Mouse (Mus musculus) hindbrain, embryonic 13.5 days (tissue): Measurements from ENCODE around the gene Akt3. TPM values are rescaled to one million over a fixed set of nuclear protein-coding genes. Genes with fewer than 3 reads are reported as not detected.

Source experiments
- ATAC-seq: fragments of 200-750 bp; cut with Nextera tagmentation; 2 replicates; pipeline ENCODE4 v1.8.0; 2017; ENCODE audit warnings: moderate TSS enrichment; ENCODE audit not compliant: low FRiP score
- H3K27ac ChIP-seq: fragments of 300-500 bp; sonication (generic); 2 replicates; pipeline ENCODE4 v1.5.1; 2015; ENCODE audit warnings: inconsistent platforms, mild to moderate bottlenecking, moderate library complexity
- H3K27me3 ChIP-seq: fragments of 300-500 bp; sonication (generic); 2 replicates; pipeline ENCODE4 v1.6.1; 2015; ENCODE audit warnings: mild to moderate bottlenecking, inconsistent platforms
- H3K36me3 ChIP-seq: fragments of 300-500 bp; sonication (generic); 2 replicates; pipeline ENCODE4 v1.6.1; 2015; ENCODE audit warnings: mild to moderate bottlenecking, inconsistent platforms
- H3K4me1 ChIP-seq: fragments of 300-500 bp; sonication (generic); replicated peaks from 2 replicates; pipeline ENCODE4 v1.6.1; 2015; ENCODE audit warnings: inconsistent platforms
- H3K4me2 ChIP-seq: fragments of 300-500 bp; sonication (generic); 2 replicates; pipeline ENCODE4 v1.6.1; 2015; ENCODE audit warnings: inconsistent platforms, mild to moderate bottlenecking, moderate library complexity
- H3K4me3 ChIP-seq: fragments of 300-500 bp; sonication (generic); 2 replicates; pipeline ENCODE4 v1.5.1; 2015; ENCODE audit warnings: mild to moderate bottlenecking, inconsistent platforms
- H3K9ac ChIP-seq: fragments of 300-500 bp; sonication (generic); 2 replicates; pipeline ENCODE4 v1.6.1; 2015; ENCODE audit warnings: mild to moderate bottlenecking, inconsistent platforms
- H3K9me3 ChIP-seq: fragments of 300-500 bp; sonication (generic); 2 replicates; pipeline ENCODE4 v1.6.1; 2016; ENCODE audit warnings: inconsistent platforms
- WGBS: fragments of 180-500 bp; shearing (Covaris S2); methylation state at CpG from one replicate; pipeline ENCODE4 v1.1.7; 2015; 5-methylcytosine and 5-hydroxymethylcytosine counted together
- polyA plus RNA-seq: library from polyadenylated mRNA; unstranded; fragments of >200 nt; fragmentation: Nextera tagmentation; extraction: Ambion mirVana; gene quantifications from 2 replicates; pipeline ENCODE4 v1.2.1, GENCODE M21; 2015

Gene Akt3
- polyA plus RNA-seq, 1 experiment from 2014 or later: 21.3 TPM

DNA sequence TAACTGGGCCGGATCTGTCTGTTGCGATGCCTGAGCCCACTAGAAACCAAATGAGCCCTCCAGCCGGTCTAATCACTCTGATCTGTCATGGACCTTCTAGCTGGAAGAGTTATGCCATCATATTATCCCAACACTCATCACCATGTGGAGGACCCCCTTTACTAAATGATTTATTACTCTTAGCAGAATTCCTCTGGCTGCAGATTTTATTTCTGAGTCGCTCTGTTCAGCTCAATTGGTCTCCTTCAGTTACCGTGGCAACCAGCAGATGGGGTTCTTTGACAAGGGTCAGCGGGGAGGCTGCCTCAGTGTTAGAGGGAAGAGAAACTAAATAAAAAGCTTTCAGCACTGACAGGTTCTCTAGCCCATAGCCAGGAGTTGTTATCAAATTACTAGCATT lies 259.0 kb downstream of the Akt3 start:
- H3K27me3 ChIP-seq: no peaks in the 10 kb centered on the region
- 15% methylated on average over 6 of the region's 6 CpGs for WGBS
- H3K9me3 ChIP-seq: no peaks in the 10 kb centered on the region
- H3K36me3 ChIP-seq: no peaks in the 10 kb centered on the region
- peak overlapping the region; percentile 71 for H3K27ac ChIP-seq
- 0 out of 2 replicates have a peak overlapping the region, but pooled peaks have one; percentile 17 for H3K4me2 ChIP-seq
- H3K4me3 ChIP-seq: no peak overlapping the region
- H3K4me1 ChIP-seq: peaks cover 79% of the 10 kb centered on the region
- ATAC-seq: peak; percentile 59
- no peak overlapping the region for H3K9ac ChIP-seq

- peak overlapping the region; percentile 51 for H3K4me2 ChIP-seq
- no peaks in the 10 kb centered on the region for H3K27me3 ChIP-seq
- peak; percentile 19; the same call in 1 of the 2 replicates for ATAC-seq
- H3K27ac ChIP-seq: peak overlapping the region; percentile 79
- H3K4me1 ChIP-seq: peaks cover 79% of the 10 kb centered on the region
- H3K4me3 ChIP-seq: peak overlapping the region; percentile 19
- no peaks in the 10 kb centered on the region for H3K36me3 ChIP-seq
- WGBS: 19% methylated on average over 33 of the region's 33 CpGs
- H3K9ac ChIP-seq: peak overlapping the region; percentile 67
- H3K9me3 ChIP-seq: no peaks in the 10 kb centered on the region
These were observed 260.0 kb downstream of the Akt3 start for GRCm38 (mm10) chr1:176997711-176998689.

DNA sequence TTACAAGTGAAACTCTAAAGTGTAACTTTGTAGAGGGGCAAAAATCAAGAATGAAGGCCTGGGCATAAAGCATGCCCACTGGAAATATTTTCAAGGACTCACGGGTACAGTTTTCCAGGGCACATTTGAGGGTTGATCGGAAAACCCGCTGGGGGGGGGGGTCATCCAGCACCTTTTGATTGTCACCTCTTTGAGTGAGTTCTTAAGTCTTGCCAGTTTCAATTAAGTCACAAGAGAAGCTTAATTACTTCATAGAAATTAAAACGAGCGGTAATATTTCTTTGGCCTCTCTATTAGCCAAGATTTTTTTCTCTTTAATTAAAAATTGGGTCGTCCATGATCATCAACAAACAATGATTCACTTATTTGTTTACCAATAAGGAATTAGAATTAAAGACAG lies 260.7 kb downstream of the Akt3 start:
- 25% methylated on average over 6 of the region's 6 CpGs for WGBS
- Histone ChIP-seq H3K27ac (peak overlapping the region; percentile 79), H3K4me3 (no peak overlapping the region), H3K9ac (0 out of 2 replicates have a peak overlapping the region, but pooled peaks have one; percentile 29), H3K4me1 (peaks cover 82% of the 10 kb centered on the region), H3K4me2 (peak overlapping the region; percentile 51), H3K36me3 (no peaks in the 10 kb centered on the region), H3K27me3 (no peaks in the 10 kb centered on the region), H3K9me3 (no peaks in the 10 kb centered on the region)
- ATAC-seq: no peak

DNA sequence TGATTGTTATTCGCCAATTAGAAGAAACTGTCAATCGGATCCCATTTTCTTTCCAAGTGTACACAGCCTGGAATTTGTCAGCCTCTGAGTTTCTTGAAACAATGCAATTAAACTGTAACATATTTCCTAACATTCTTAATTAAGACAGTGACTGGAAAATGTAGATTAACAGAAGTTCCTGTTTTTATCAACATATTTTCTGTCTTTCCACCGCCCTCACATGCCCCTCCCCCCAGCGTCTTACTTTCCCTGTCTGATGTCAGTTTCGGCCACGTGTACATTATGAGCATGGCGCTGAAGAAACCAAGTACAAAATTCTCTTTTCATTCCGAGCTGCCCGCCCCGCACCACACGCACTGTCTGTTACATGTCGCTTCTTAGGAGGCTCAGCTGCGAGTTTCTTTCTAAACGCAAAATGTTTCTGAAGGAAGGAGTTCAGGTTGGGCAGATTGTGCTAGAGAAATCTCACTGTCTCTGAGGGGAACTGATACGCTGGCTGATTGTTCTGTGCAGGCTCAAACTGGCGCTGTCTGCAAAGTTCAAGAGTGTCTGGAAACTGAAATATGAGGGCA lies 261.3 kb downstream of the Akt3 start:
- H3K27ac ChIP-seq: peak overlapping the region; percentile 79
- H3K4me3 ChIP-seq: no peak overlapping the region
- 16% methylated on average over 16 of the region's 16 CpGs for WGBS
- no peaks in the 10 kb centered on the region for H3K9me3 ChIP-seq
- 0 out of 2 replicates have a peak overlapping the region, but pooled peaks have one; percentile 29 for H3K9ac ChIP-seq
- peaks cover 82% of the 10 kb centered on the region for H3K4me1 ChIP-seq
- peak overlapping the region; percentile 42 for H3K4me2 ChIP-seq
- H3K27me3 ChIP-seq: no peaks in the 10 kb centered on the region
- no peak for ATAC-seq
- no peaks in the 10 kb centered on the region for H3K36me3 ChIP-seq

GRCm38 (mm10) chr1:176996166-176996565 lies 261.8 kb downstream of the Akt3 start:
- Histone ChIP-seq H3K27ac (no peak overlapping the region), H3K4me3 (no peak overlapping the region), H3K4me1 (peaks cover 76% of the 10 kb centered on the region), H3K9me3 (no peaks in the 10 kb centered on the region), H3K9ac (no peak overlapping the region), H3K27me3 (no peaks in the 10 kb centered on the region), H3K4me2 (no peak overlapping the region), H3K36me3 (no peaks in the 10 kb centered on the region)
- ATAC-seq: no peak
- WGBS: 64% methylated on average over 3 of the region's 3 CpGs

DNA sequence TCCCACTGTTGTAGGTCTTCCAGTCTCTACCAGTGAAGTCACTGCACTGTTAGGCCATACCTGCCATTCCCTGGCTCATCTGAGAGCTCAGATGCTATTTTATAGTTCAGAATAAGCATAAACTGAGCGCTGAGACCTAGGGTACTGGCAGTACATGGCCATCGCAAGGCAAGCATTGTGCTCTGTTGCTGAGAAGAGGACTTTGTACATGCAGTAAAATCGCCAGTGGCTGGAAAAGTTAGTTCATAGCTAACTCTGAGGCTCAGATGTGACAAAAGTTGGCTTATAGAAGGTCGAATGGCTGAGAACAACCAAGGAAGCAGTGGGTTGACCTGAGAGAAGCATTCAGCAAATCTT lies 262.6 kb downstream of the Akt3 start:
- H3K36me3 ChIP-seq: no peaks in the 10 kb centered on the region
- no peak overlapping the region for H3K4me2 ChIP-seq
- H3K4me3 ChIP-seq: no peak overlapping the region
- no peaks in the 10 kb centered on the region for H3K27me3 ChIP-seq
- H3K9ac ChIP-seq: no peak overlapping the region
- H3K4me1 ChIP-seq: peaks cover 75% of the 10 kb centered on the region
- no peak for ATAC-seq
- H3K27ac ChIP-seq: peak overlapping the region; percentile 87
- WGBS: 78% methylated on average over 4 of the region's 4 CpGs
- no peaks in the 10 kb centered on the region for H3K9me3 ChIP-seq

DNA sequence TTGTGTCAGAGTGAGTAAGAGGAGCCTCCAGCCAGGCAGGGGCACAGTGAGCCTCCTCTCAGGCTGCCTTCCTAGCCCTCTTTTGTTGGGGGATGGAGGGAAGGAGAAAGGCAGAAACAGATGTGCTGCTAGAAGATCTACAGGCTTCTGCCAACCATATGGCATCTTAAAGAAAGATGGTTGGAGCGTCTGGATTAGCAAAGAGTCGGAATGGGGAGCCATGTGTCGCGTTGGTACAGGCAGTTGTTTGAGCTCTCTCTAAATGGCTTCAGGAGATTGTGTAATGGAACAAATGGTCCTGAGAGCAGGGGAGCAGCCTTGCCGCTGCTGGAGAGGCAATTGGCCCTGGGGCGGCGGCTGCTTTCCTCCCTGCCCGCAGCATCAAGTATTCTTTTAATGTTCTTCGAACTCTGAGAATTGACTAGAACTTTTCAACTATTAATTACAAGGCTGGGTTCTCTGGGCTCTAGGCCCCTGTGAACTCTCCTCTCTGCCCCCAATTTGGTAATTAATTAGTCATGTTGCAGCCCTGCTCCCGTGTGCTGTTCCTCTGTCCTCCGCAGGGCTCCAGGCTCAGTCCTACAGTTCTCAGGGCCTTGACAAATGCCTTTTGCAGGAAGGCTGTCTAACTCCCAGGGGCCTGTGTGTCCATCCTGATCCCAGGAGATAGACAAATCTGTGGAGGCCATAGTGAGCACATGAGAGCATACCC lies 263.1 kb downstream of the Akt3 start:
- H3K4me2 ChIP-seq: no peak overlapping the region

DNA sequence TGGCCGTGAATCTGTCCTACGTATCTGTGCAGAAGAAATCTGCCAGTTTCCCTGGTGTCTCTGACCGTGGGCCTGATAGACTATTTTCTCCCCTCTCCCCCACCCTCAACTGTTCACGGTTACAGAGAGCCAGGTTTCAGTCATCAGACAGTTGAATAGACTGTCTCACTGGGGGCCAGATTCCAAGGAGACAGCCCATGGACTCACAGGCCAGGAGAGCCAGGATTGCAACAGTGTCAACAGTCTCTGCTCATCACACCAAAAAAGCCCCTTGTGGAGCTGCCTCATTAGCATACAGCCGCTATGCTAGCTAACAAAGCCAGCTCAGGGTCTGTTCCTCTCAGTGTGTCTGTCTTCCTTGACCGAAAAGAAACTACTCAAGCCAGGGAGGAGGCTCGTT lies 263.9 kb downstream of the Akt3 start:
- Histone ChIP-seq H3K4me2 (no peak overlapping the region), H3K36me3 (no peaks in the 10 kb centered on the region), H3K27me3 (no peaks in the 10 kb centered on the region), H3K9ac (no peak overlapping the region), H3K27ac (peak overlapping the region; percentile 87), H3K4me3 (no peak overlapping the region), H3K4me1 (peaks cover 70% of the 10 kb centered on the region), H3K9me3 (no peaks in the 10 kb centered on the region)
- ATAC-seq: peak; percentile 64
- WGBS: 8% methylated on average over 7 of the region's 7 CpGs

More for the DNA sequence above, 263.1 kb downstream of the Akt3 start:
- peak overlapping the region; percentile 87 for H3K27ac ChIP-seq
- H3K4me1 ChIP-seq: peaks cover 72% of the 10 kb centered on the region
- no peak overlapping the region for H3K4me3 ChIP-seq
- 15% methylated on average over 11 of the region's 11 CpGs for WGBS
- no peaks in the 10 kb centered on the region for H3K36me3 ChIP-seq
- H3K27me3 ChIP-seq: no peaks in the 10 kb centered on the region
- no peak overlapping the region for H3K9ac ChIP-seq
- ATAC-seq: no peak
- no peaks in the 10 kb centered on the region for H3K9me3 ChIP-seq

DNA sequence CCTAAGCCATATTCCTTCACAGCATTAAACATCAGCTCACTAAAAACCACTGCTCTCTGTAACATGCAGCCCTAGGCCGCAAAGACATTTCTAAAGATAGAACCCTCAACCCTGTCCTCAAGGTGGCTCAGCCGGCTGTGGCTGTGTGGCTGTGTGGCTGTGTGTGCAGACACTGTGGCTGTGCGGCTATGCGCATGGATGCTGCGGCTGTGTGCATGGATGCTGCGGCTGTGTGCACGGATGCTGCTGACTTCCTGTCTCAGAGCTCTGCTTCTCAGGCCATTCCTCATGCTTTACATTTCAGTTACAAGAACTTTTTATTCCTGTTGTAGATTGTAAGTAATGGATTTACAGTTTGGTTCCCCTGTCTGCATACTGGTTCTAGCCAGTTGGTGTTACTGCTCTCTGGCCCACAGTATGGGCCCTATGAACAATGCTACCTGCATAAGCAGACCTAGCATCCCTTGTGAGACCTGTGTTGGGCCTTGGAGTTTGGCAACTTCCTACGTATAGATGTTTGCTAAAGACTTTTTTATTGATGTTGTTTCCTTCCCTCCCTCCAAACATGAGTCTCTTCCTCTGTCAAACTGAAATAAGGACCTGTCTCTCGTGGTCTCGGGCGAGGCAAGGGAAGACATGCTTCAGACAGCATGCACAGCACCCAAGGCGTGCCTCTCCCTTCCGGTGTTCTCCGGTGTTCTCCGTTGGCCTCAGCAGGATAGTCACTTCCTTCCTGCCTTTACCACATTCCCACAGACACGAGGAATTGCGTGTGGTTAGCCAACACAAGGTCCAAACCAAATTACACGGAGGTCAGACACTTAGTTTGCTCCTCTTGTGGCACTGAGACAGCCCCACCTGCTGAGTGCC lies 264.6 kb downstream of the Akt3 start:
- H3K9ac ChIP-seq: no peak overlapping the region
- no peaks in the 10 kb centered on the region for H3K27me3 ChIP-seq
- H3K4me3 ChIP-seq: no peak overlapping the region
- H3K4me1 ChIP-seq: peaks cover 67% of the 10 kb centered on the region
- WGBS: 71% methylated on average over 18 of the region's 18 CpGs
- no peak for ATAC-seq
- peak overlapping the region; percentile 87 for H3K27ac ChIP-seq
- H3K4me2 ChIP-seq: no peak overlapping the region
- no peaks in the 10 kb centered on the region for H3K9me3 ChIP-seq
- no peaks in the 10 kb centered on the region for H3K36me3 ChIP-seq

GRCm38 (mm10) chr1:176992517-176992916 lies 265.5 kb downstream of the Akt3 start:
- Histone ChIP-seq H3K27me3 (no peaks in the 10 kb centered on the region), H3K27ac (no peak overlapping the region), H3K4me2 (no peak overlapping the region), H3K9ac (no peak overlapping the region), H3K9me3 (no peaks in the 10 kb centered on the region), H3K36me3 (no peaks in the 10 kb centered on the region), H3K4me3 (no peak overlapping the region), H3K4me1 (peaks cover 61% of the 10 kb centered on the region)
- no peak for ATAC-seq
- WGBS: 33% methylated on average over 8 of the region's 8 CpGs

DNA sequence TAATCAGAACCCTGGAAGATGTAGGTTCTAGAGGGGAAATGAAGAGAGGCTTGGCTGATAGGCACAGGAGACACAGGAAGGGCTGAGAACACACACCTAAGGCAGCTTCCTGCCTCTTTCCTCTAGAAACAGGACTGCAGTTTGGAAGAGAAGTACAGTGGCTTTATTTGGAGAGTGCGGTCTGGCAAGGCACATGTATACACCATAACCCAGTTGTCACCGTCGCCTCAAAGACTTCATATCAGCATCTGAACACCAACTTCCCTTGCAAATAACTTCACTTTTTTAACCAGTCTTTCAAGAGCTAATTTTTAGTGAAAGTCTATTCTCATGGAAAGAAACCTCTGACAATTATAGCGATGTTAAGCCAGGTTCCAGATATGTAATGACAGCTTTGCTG lies 266.5 kb downstream of the Akt3 start:
- 98% methylated on average over 4 of the region's 4 CpGs for WGBS
- Histone ChIP-seq H3K36me3 (no peaks in the 10 kb centered on the region), H3K27me3 (no peaks in the 10 kb centered on the region), H3K9me3 (no peaks in the 10 kb centered on the region), H3K4me3 (no peak overlapping the region), H3K4me2 (no peak overlapping the region), H3K27ac (no peak overlapping the region), H3K4me1 (peaks cover 61% of the 10 kb centered on the region), H3K9ac (no peak overlapping the region)
- ATAC-seq: no peak
